Mouse (Mus musculus) adrenal gland, adult 8-10 months (tissue): ENCODE results near the gene Gabrb2. TPM values are rescaled to one million over a fixed set of nuclear protein-coding genes. Genes with fewer than 3 reads are reported as not detected.

ENCODE experiments used
- DNase-seq: peaks from one replicate; pipeline ENCODE4 v3.0.0; 2022
- total RNA-seq, 4 experiments: library from RNA; stranded (reverse); gene quantifications; 2 replicates each; pipeline ENCODE4 v1.2.4; 2022

The Gabrb2 gene
- total RNA-seq, result under 1 TPM in 2 of 4 experiments, not detected in 2; 0.08 to 0.18 TPM

GRCm38 (mm10) chr11:42418996-42419782 is at the start of gene Gabrb2:
Gene Gabrb2 (plus strand): TSS chr11:42419757.
- no peak for DNase-seq

GRCm38 (mm10) chr11:42378983-42379382 is 40.6 kb upstream of the Gabrb2 start:
- DNase-seq, result no peak

GRCm38 (mm10) chr11:42386486-42386885 is 33.1 kb upstream of the Gabrb2 start:
- DNase-seq, result no peak

- DNase-seq, result no peak
Measured at GRCm38 (mm10) chr11:42390682-42391290, 28.8 kb upstream of the Gabrb2 start.

- DNase-seq, result no peak
Measured at GRCm38 (mm10) chr11:42393451-42393850, 26.1 kb upstream of the Gabrb2 start.

GRCm38 (mm10) chr11:42419791-42420633 is 455 bp downstream of the Gabrb2 start:
- no peak for DNase-seq

- peak; percentile 10 for DNase-seq
Measured at GRCm38 (mm10) chr11:42420634-42421470, 1.3 kb downstream of the Gabrb2 start.

- peak; percentile 18 for DNase-seq
Measured at GRCm38 (mm10) chr11:42423231-42423630, 3.7 kb downstream of the Gabrb2 start.

- no peak for DNase-seq
Measured at GRCm38 (mm10) chr11:42431495-42431894, 11.9 kb downstream of the Gabrb2 start.

GRCm38 (mm10) chr11:42438978-42439377 is 19.4 kb downstream of the Gabrb2 start:
- DNase-seq, result no peak

- no peak for DNase-seq
Measured at GRCm38 (mm10) chr11:42443641-42444040, 24.1 kb downstream of the Gabrb2 start.

- no peak for DNase-seq
Measured at GRCm38 (mm10) chr11:42448929-42449328, 29.4 kb downstream of the Gabrb2 start.

- DNase-seq, result no peak
Measured at GRCm38 (mm10) chr11:42464136-42464535, 44.6 kb downstream of the Gabrb2 start.

GRCm38 (mm10) chr11:42468381-42468780 is 48.8 kb downstream of the Gabrb2 start:
- no peak for DNase-seq

- DNase-seq, result no peak
Measured at GRCm38 (mm10) chr11:42474523-42474922, 55.0 kb downstream of the Gabrb2 start.

- no peak for DNase-seq
Measured at GRCm38 (mm10) chr11:42487625-42488024, 68.1 kb downstream of the Gabrb2 start.

- DNase-seq, result no peak
Measured at GRCm38 (mm10) chr11:42501166-42501565, 81.6 kb downstream of the Gabrb2 start.

- DNase-seq, result no peak
Measured at GRCm38 (mm10) chr11:42505436-42505835, 85.9 kb downstream of the Gabrb2 start.

GRCm38 (mm10) chr11:42505911-42506310 is 86.4 kb downstream of the Gabrb2 start:
- DNase-seq, result no peak

GRCm38 (mm10) chr11:42521960-42522359 is 102.4 kb downstream of the Gabrb2 start:
- no peak for DNase-seq

GRCm38 (mm10) chr11:42528226-42528881 is 108.8 kb downstream of the Gabrb2 start:
- DNase-seq, result no peak

- DNase-seq, result no peak
Measured at GRCm38 (mm10) chr11:42532577-42532976, 113.0 kb downstream of the Gabrb2 start.
